Mouse (Mus musculus): ENCODE results near the gene Adgrb3.
"Not testable (repeated sequence)": the region's sequence is repeated elsewhere in the genome, so short reads cannot be mapped to it uniquely, and the experiment has no call there.

The Adgrb3 gene

DNA sequence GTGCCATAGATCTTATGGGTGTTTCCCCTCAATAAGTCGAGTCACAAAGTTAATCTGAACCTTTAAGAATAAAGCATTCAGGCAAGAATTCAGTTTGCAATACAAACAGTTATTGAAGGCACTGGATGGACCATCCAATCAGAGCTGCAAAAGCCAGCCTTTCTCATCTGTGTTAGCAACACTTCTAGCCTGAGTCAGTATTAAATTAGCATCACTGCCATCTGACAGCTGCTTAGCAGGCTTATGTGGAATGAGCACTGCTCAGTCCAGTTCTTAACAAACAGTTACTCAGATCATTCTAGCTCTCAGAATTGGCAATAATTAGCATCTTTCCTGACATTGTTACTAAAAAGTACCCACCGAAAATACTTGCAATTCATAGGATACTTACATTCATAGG, 339.3 kb downstream of the Adgrb3 start:
- H3K9me3 ChIP-seq (ENCODE audit: low read length): no peaks in the 10 kb centered on the region
- H3K4me3 ChIP-seq (replicated peaks; ENCODE audit: low read length): no peak overlapping the region
- no peaks in the 10 kb centered on the region for H3K27me3 ChIP-seq (ENCODE audit: insufficient read depth, low read length)
- H3K36me3 ChIP-seq (ENCODE audit: insufficient read depth, low read length): no peaks in the 10 kb centered on the region
- H3K4me1 ChIP-seq (replicated peaks; ENCODE audit: low read depth, low read length): no peaks in the 10 kb centered on the region
- no peak for TF ChIP-seq CTCF (conservative IDR thresholded peaks at IDR 0.05; ENCODE audit: low read length)
- no peak for TF ChIP-seq NANOG (IDR thresholded peaks at IDR 0.05; ENCODE audit: borderline replicate concordance, low read length)
- no peak for TF ChIP-seq POU5F1 (IDR thresholded peaks at IDR 0.05; ENCODE audit: borderline replicate concordance, low read length)

DNA sequence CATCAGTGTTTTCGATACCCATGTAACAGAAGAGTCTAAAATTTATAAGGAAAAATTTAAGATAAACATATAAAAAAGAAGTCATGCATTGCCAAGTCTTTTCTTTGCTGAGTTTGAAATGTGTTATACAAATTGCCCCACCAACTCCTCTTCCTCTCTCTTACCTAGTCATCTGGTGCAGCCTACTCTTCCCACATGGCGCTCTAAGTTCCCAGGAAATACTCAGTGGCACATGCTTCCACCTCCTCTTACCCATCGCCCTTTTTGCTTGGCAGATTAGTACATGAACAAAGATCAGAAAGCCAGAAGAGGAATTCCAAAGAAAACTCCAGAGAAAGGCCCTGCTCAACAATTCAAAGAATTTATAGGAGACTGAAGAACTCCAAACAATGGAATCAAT, 353.8 kb downstream of the Adgrb3 start:
- no peak overlapping the region for H3K4me3 ChIP-seq (replicated peaks; ENCODE audit: low read length)
- H3K27me3 ChIP-seq (ENCODE audit: insufficient read depth, low read length): no peaks in the 10 kb centered on the region
- H3K36me3 ChIP-seq (ENCODE audit: insufficient read depth, low read length): no peaks in the 10 kb centered on the region
- no peaks in the 10 kb centered on the region for H3K4me1 ChIP-seq (replicated peaks; ENCODE audit: low read depth, low read length)
- no peaks in the 10 kb centered on the region for H3K9me3 ChIP-seq (ENCODE audit: low read length)
- TF ChIP-seq POU5F1 (IDR thresholded peaks at IDR 0.05; ENCODE audit: borderline replicate concordance, low read length): no peak
- no peak for TF ChIP-seq NANOG (IDR thresholded peaks at IDR 0.05; ENCODE audit: borderline replicate concordance, low read length)
- no peak for TF ChIP-seq CTCF (conservative IDR thresholded peaks at IDR 0.05; ENCODE audit: low read length)

DNA sequence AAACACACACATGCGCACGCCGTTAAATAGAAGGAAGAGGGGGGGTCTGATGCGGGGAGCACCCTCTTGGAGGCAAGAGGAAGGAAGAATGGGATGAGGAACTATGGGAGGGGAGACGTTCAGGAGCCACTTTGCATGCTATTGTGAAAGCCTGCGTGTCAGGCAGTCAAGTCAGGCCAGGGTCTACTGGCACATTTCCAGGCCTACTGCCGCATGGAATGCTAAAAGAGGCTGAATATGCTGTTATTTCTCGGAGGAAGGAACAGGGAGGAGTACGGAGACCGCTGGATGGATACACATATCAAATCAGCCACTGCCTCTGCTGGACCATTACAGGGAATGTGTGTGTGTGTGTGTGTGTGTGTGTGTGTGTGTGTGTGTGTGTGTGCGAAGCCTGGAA, 355.0 kb downstream of the Adgrb3 start:
- no peak for TF ChIP-seq CTCF (conservative IDR thresholded peaks at IDR 0.05; ENCODE audit: low read length)
- TF ChIP-seq POU5F1 (IDR thresholded peaks at IDR 0.05; ENCODE audit: borderline replicate concordance, low read length): no peak
- TF ChIP-seq NANOG (IDR thresholded peaks at IDR 0.05; ENCODE audit: borderline replicate concordance, low read length): no peak
- no peaks in the 10 kb centered on the region for H3K4me1 ChIP-seq (replicated peaks; ENCODE audit: low read depth, low read length)
- H3K4me3 ChIP-seq (replicated peaks; ENCODE audit: low read length): no peak overlapping the region
- no peaks in the 10 kb centered on the region for H3K36me3 ChIP-seq (ENCODE audit: insufficient read depth, low read length)
- H3K27me3 ChIP-seq (ENCODE audit: insufficient read depth, low read length): no peaks in the 10 kb centered on the region
- H3K9me3 ChIP-seq (ENCODE audit: low read length): no peaks in the 10 kb centered on the region

DNA sequence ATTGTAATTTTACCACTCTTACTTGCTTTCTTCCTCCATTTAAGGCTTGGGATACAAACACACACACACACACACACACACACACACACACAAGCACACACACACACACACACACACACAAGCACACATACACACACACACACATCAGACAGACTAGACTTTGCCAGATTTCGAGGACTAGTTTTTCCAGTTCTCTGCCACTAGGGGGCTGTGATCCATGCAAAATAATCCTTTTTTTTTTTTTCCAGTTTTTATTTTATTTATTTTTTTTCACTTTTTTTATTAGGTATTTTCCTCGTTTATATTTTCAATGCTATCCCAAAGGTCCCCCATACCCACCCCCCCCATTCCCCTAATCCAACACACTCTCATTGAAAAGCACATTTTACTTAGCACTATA, 357.9 kb downstream of the Adgrb3 start:
- not testable (repeated sequence) for H3K27me3 ChIP-seq (ENCODE audit: insufficient read depth, low read length); H3K4me3 ChIP-seq (replicated peaks; ENCODE audit: low read length); H3K4me1 ChIP-seq (replicated peaks; ENCODE audit: low read depth, low read length); H3K36me3 ChIP-seq (ENCODE audit: insufficient read depth, low read length)
- H3K9me3 ChIP-seq (ENCODE audit: low read length): peaks cover 14% of the 10 kb centered on the region

DNA sequence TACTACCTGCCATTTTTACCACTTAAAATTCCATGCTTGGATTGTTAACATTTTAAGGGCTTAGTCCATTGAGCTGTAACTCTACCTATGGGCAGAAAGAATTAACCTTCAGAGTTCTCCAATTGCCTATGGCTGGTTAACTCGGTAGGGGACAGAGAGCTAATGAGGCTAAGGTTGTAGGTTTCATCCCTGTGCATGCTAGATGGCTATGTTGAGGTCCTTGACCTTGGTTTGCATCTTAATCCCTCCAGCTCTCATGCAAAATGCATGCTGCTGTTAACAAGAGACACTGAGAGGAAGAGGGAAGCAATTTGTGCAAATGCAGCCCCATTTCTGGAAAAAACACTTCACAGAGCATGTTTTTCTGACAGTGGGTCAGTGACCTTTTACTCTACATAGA, 366.9 kb downstream of the Adgrb3 start:
- H3K27me3 ChIP-seq (ENCODE audit: insufficient read depth, low read length): no peaks in the 10 kb centered on the region
- H3K4me1 ChIP-seq (replicated peaks; ENCODE audit: low read depth, low read length): peaks cover 7% of the 10 kb centered on the region
- TF ChIP-seq CTCF (conservative IDR thresholded peaks at IDR 0.05; ENCODE audit: low read length) (no peak), NANOG (IDR thresholded peaks at IDR 0.05; ENCODE audit: borderline replicate concordance, low read length) (no peak; the same call in 1 of the 2 replicates), POU5F1 (IDR thresholded peaks at IDR 0.05; ENCODE audit: borderline replicate concordance, low read length) (no peak)
- peaks cover 18% of the 10 kb centered on the region for H3K9me3 ChIP-seq (ENCODE audit: low read length)
- H3K4me3 ChIP-seq (replicated peaks; ENCODE audit: low read length): no peak overlapping the region
- no peaks in the 10 kb centered on the region for H3K36me3 ChIP-seq (ENCODE audit: insufficient read depth, low read length)

DNA sequence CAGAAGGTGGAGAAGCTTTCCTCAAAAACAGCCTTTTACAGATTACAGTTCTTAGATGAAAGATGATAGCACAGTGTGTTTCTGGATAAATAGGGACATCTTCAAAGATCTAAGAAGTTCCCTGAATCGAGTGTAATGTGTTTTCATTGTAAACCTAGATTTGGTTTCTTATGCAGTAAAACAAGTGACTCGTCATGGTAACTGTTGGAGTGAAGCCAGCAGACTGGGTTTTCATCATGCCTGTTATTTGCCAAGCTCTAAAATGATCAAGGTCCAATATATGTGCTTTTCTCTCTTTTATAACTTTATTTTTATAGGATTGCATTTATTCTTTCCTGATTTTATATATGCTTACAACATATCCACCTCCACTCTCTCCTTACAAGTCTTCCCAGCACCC, 394.0 kb downstream of the Adgrb3 start:
- Histone ChIP-seq H3K9me3 (ENCODE audit: low read length) (no peaks in the 10 kb centered on the region), H3K4me1 (replicated peaks; ENCODE audit: low read depth, low read length) (no peaks in the 10 kb centered on the region), H3K36me3 (ENCODE audit: insufficient read depth, low read length) (no peaks in the 10 kb centered on the region), H3K27me3 (ENCODE audit: insufficient read depth, low read length) (no peaks in the 10 kb centered on the region), H3K4me3 (replicated peaks; ENCODE audit: low read length) (no peak overlapping the region)
- TF ChIP-seq CTCF (conservative IDR thresholded peaks at IDR 0.05; ENCODE audit: low read length) (no peak), NANOG (IDR thresholded peaks at IDR 0.05; ENCODE audit: borderline replicate concordance, low read length) (no peak), POU5F1 (IDR thresholded peaks at IDR 0.05; ENCODE audit: borderline replicate concordance, low read length) (no peak)

DNA sequence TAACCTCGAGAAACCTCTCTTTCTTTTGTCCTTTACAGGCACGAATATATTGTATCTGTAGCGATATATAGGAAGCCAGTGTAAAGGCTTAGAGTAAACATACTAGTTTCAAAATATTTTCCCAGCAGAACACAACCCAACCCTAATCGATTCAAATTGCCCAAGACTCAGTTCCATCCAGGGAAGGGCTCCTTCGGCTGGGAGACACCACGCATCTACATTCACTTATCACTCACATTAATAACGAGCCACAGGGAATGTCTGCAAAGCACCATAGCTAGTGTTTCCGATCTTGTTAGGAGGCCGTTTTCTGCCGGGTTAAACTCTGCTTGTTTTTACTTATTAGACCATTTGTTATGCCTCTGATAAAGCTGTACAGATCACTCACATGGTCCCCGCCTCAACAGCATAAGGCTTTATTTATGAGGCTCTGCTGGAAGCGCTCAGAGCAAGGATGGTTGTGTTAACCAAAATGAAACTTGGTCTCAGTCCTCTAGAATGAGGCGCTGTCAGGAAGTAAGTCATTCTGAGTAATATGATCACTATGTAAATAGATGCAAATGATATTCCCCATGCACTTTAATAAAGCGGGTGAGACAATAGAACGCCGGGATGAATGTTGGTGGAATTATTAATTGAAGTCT, 399.2 kb downstream of the Adgrb3 start:
- no peaks in the 10 kb centered on the region for H3K27me3 ChIP-seq (ENCODE audit: insufficient read depth, low read length)
- no peaks in the 10 kb centered on the region for H3K9me3 ChIP-seq (ENCODE audit: low read length)
- H3K36me3 ChIP-seq (ENCODE audit: insufficient read depth, low read length): no peaks in the 10 kb centered on the region
- no peak for TF ChIP-seq NANOG (IDR thresholded peaks at IDR 0.05; ENCODE audit: borderline replicate concordance, low read length)
- TF ChIP-seq CTCF (conservative IDR thresholded peaks at IDR 0.05; ENCODE audit: low read length): no peak
- TF ChIP-seq POU5F1 (IDR thresholded peaks at IDR 0.05; ENCODE audit: borderline replicate concordance, low read length): no peak
- no peak overlapping the region for H3K4me3 ChIP-seq (replicated peaks; ENCODE audit: low read length)
- no peaks in the 10 kb centered on the region for H3K4me1 ChIP-seq (replicated peaks; ENCODE audit: low read depth, low read length)

DNA sequence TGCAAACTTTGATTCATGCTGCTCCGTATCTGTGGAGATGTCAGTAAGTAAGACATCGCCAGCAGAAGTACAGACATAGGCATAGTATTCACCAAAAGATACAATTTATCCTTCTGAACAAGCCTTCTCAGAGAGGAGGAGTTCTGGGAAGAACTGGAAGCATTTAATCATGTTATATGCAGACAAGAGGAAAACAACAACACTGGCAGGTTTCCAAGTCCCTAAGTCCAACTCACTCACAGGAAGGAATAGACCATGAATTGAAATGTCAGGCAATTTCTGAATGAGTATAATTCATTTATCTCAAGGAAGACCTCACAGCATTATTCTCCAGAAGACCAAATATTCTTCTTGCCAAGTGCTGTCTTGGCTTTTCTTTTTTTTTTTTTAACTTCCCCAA, 408.8 kb downstream of the Adgrb3 start:
- Histone ChIP-seq H3K4me1 (replicated peaks; ENCODE audit: low read depth, low read length) (no peaks in the 10 kb centered on the region), H3K9me3 (ENCODE audit: low read length) (no peaks in the 10 kb centered on the region), H3K4me3 (replicated peaks; ENCODE audit: low read length) (no peak overlapping the region), H3K36me3 (ENCODE audit: insufficient read depth, low read length) (no peaks in the 10 kb centered on the region), H3K27me3 (ENCODE audit: insufficient read depth, low read length) (no peaks in the 10 kb centered on the region)
- TF ChIP-seq CTCF (conservative IDR thresholded peaks at IDR 0.05; ENCODE audit: low read length): no peak
- TF ChIP-seq NANOG (IDR thresholded peaks at IDR 0.05; ENCODE audit: borderline replicate concordance, low read length): no peak
- TF ChIP-seq POU5F1 (IDR thresholded peaks at IDR 0.05; ENCODE audit: borderline replicate concordance, low read length): no peak

DNA sequence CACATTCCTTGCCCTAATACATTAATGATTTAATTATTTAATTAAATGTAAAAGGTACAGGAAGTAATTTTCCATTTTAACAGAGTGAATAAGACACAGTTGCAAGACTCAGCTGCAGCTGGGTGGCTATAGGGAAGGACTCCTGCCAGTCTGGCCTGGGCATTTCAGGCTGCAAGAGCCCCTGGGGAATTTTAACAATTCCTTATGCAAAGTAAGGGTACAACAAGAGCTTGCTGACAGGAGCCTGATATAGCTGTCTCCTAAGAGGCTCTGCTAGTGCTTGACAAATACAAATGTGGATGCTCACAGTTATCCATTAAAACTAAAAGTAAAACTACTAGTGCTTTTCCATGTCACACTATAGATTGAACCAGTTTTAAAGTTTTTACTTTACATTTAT, 410.1 kb downstream of the Adgrb3 start:
- Histone ChIP-seq H3K27me3 (ENCODE audit: insufficient read depth, low read length) (no peaks in the 10 kb centered on the region), H3K9me3 (ENCODE audit: low read length) (no peaks in the 10 kb centered on the region), H3K4me3 (replicated peaks; ENCODE audit: low read length) (no peak overlapping the region), H3K4me1 (replicated peaks; ENCODE audit: low read depth, low read length) (no peaks in the 10 kb centered on the region), H3K36me3 (ENCODE audit: insufficient read depth, low read length) (no peaks in the 10 kb centered on the region)
- TF ChIP-seq POU5F1 (IDR thresholded peaks at IDR 0.05; ENCODE audit: borderline replicate concordance, low read length) (no peak), NANOG (IDR thresholded peaks at IDR 0.05; ENCODE audit: borderline replicate concordance, low read length) (no peak), CTCF (conservative IDR thresholded peaks at IDR 0.05; ENCODE audit: low read length) (no peak)

Measured in E14TG2a.4 (cell line).